Mouse (Mus musculus): ENCODE results near the gene Ptf1a. TPM values are rescaled to one million over a fixed set of nuclear protein-coding genes. Genes with fewer than 3 reads are reported as not detected.

Gene Ptf1a
- total and polyA plus RNA-seq, 2 experiments from 2014 or later, result 1.8 to 8.5 TPM

DNA sequence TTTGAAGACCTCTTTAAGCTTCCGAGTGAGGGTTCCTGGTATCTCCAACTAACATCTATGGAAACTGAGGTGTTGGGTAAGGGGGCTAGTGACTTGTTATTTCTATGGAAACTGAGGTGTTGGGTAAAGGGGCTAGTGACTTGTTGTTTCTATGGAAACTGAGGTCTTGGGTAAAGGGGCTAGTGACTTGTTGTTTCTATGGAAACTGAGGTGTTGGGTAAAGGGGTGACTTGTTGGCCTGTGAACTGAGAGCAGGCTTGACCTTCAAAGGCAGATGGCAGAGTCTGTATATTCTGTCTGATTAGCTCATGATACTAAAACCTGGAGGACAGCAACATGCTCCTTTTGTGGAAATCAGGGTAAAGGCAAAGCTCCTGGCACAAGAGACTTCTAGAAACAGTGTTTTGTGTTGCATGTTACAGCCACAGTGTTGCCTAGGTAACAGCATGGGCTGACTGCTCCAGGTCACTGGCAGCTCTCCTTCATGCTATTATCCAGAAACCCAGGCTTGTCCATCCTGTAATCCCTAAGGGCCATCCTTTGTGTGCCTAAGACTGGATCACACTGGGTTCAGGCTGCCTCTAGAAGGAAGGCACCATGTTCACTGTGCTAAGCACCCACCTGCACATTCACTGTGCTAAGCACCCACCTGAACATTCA, 25.6 kb upstream of the Ptf1a start:
- TF ChIP-seq CTCF (IDR thresholded peaks at IDR 0.05; ENCODE audit: low read depth), result no peak
- Histone ChIP-seq H3K4me2 (ENCODE audit: low read depth, low read length) (no peak overlapping the region), H3K27me3 (ENCODE audit: insufficient read depth, low read length) (peaks cover 5% of the 10 kb centered on the region; the same call in 1 of the 2 replicates), H3K4me3 (ENCODE audit: low read length) (no peak overlapping the region), H3K27ac (no peak overlapping the region), H3K36me3 (ENCODE audit: insufficient read depth, low read length) (no peaks in the 10 kb centered on the region), H3K4me1 (ENCODE audit: insufficient read depth, low read length) (no peaks in the 10 kb centered on the region), H3K9ac (replicated peaks; ENCODE audit: low read length) (no peak overlapping the region), H3K9me3 (ENCODE audit: low read length) (no peaks in the 10 kb centered on the region)
- DNase-seq (ENCODE audit: low spot score), result no peak
- 76% methylated on average over 1 of the region's 1 CpGs for WGBS
- ATAC-seq, result peak; percentile 48

DNA sequence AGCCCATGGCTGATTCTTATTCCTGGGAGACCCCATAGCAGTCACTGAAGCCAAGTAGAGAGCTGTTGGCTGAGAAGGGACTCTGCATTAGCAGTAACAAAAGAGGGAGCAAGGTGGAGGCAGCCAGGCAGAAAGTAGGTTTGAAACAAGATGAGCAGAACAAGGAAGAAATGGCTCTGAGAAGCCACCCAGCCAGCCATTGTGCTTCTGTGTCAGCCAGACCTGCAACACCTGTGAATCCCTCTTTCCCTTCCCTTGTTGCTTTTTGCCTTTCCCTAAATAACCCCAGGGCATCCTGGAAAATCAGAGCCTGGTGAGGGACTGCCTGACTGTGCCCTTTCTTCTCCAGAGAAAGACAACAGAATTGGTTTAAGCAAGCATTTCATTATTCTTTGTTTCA, 23.2 kb upstream of the Ptf1a start:
- DNase-seq (ENCODE audit: low spot score) (no peak), ATAC-seq (no peak)
- Histone ChIP-seq H3K27me3 (ENCODE audit: insufficient read depth, low read length) (peaks cover 5% of the 10 kb centered on the region; the same call in 1 of the 2 replicates), H3K36me3 (ENCODE audit: insufficient read depth, low read length) (no peaks in the 10 kb centered on the region), H3K9ac (replicated peaks; ENCODE audit: low read length) (no peak overlapping the region), H3K4me2 (ENCODE audit: low read depth, low read length) (no peak overlapping the region), H3K4me1 (ENCODE audit: insufficient read depth, low read length) (no peaks in the 10 kb centered on the region), H3K4me3 (ENCODE audit: low read length) (no peak overlapping the region), H3K9me3 (ENCODE audit: low read length) (no peaks in the 10 kb centered on the region), H3K27ac (no peak overlapping the region)
- no peak for TF ChIP-seq CTCF (IDR thresholded peaks at IDR 0.05; ENCODE audit: low read depth)

DNA sequence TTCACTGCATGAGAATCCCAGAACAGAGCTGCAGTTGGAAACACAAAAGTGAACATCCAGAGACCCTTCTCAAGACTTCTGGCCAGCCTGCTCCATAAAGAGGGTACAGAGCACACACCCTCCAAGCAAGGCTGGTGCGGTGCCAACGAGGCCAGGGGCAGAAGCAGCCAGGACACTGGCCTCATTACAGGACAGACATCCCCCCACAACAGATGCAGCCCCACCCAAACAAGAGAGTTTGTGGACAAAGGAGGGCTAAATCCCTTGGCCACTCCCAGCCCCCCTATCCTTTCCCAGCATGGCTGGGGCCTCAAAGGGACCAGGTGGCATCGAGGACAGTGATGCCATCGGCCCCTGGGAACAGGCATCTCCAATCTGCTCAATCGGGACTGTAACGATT, 22.4 kb upstream of the Ptf1a start:
- no peak overlapping the region for H3K9ac ChIP-seq (replicated peaks; ENCODE audit: low read length)
- H3K4me3 ChIP-seq (ENCODE audit: low read length), result no peak overlapping the region
- H3K9me3 ChIP-seq (ENCODE audit: low read length), result no peaks in the 10 kb centered on the region
- peaks cover 5% of the 10 kb centered on the region; the same call in 1 of the 2 replicates for H3K27me3 ChIP-seq (ENCODE audit: insufficient read depth, low read length)
- H3K4me2 ChIP-seq (ENCODE audit: low read depth, low read length), result no peak overlapping the region
- no peaks in the 10 kb centered on the region for H3K36me3 ChIP-seq (ENCODE audit: insufficient read depth, low read length)
- no peak overlapping the region for H3K27ac ChIP-seq
- no peaks in the 10 kb centered on the region for H3K4me1 ChIP-seq (ENCODE audit: insufficient read depth, low read length)
- ATAC-seq (peak; percentile 30; the same call in 1 of the 2 replicates), DNase-seq (ENCODE audit: low spot score) (no peak)
- 47% methylated on average over 6 of the region's 6 CpGs for WGBS
- no peak for TF ChIP-seq CTCF (IDR thresholded peaks at IDR 0.05; ENCODE audit: low read depth)

DNA sequence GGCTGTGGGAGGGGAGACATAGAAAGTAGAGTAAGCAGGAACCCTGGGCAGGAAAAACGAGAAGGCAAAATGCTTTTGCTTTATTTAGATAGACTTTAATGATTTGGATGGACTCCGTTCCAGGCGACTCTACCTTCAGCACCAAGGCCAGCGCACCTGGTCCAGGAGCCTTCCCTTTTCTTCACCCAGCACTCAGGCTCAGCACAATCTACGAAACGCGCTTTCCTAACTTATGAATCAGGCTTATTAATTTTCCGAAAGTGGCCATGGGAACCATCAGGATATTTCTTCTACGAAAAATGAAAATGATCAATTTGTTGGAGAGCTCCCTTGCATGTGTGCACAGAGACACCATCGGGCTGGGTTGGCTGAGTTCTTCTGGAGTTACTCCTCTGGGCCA, 16.4 kb upstream of the Ptf1a start:
- WGBS, result 6% methylated on average over 10 of the region's 10 CpGs

DNA sequence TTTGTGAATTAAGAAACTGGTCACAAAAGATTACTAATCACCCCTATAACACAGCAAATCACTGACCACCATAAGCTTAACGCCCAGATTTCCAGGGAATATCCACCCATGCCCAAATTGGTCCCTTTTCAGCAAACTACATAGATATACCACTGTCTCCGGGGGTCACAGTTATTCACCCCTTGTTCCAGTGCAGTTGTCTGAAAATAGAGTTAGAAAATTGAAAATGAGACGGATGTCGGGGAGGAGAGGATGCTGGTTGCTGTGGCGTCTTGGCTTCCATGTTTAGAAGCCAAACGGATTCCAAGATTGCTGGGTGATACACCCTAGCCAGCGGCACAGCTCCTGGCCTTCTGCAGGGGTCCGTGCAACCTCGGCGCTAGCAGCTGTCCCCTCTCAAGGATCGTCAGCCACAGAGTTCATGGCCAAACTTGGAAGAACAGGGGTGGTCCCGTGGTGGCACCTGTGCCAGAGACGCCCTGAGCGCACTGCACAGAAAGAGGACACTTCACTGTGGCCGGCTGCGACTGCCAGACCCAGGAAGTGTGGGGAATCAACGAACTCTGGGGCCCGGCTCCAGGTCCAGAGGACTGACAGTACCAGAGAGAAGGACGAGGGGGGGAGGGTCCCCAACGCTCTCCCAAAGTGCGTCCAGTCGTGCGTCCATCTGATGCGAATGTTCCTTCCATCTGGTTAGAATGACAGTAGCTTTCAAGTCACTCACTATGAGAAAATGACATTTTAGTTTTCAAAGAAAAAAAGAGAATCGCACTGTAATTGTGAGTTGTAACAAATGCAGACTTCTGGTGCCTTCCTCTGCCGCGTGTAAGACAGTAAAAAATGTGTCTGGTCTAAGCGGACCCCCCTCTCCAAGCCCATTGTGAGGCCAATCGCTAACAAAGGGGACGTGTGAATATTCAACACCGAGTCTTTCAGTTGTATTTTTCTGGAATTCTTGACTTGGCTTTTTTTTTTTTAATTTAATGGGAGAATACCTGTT, 15.5 kb upstream of the Ptf1a start:
- 3% methylated on average over 31 of the region's 31 CpGs for WGBS
- TF ChIP-seq CTCF (IDR thresholded peaks at IDR 0.05; ENCODE audit: low read depth), result no peak
- H3K36me3 ChIP-seq (ENCODE audit: insufficient read depth, low read length), result no peaks in the 10 kb centered on the region
- H3K4me3 ChIP-seq (ENCODE audit: low read length), result peak overlapping the region; percentile 32
- no peak overlapping the region for H3K9ac ChIP-seq (replicated peaks; ENCODE audit: low read length)
- H3K4me2 ChIP-seq (ENCODE audit: low read depth, low read length), result peak overlapping the region; percentile 54
- no peak overlapping the region for H3K27ac ChIP-seq
- DNase-seq (ENCODE audit: low spot score) (no peak), ATAC-seq (no peak)
- no peaks in the 10 kb centered on the region for H3K4me1 ChIP-seq (ENCODE audit: insufficient read depth, low read length)
- H3K9me3 ChIP-seq (ENCODE audit: low read length), result no peaks in the 10 kb centered on the region
- peaks cover 48% of the 10 kb centered on the region for H3K27me3 ChIP-seq (ENCODE audit: insufficient read depth, low read length)

More for the DNA sequence above, 16.4 kb upstream of the Ptf1a start:
- Histone ChIP-seq H3K4me1 (ENCODE audit: insufficient read depth, low read length) (no peaks in the 10 kb centered on the region), H3K4me2 (ENCODE audit: low read depth, low read length) (no peak overlapping the region), H3K4me3 (ENCODE audit: low read length) (no peak overlapping the region), H3K9ac (replicated peaks; ENCODE audit: low read length) (no peak overlapping the region), H3K36me3 (ENCODE audit: insufficient read depth, low read length) (no peaks in the 10 kb centered on the region), H3K27ac (no peak overlapping the region), H3K9me3 (ENCODE audit: low read length) (no peaks in the 10 kb centered on the region), H3K27me3 (ENCODE audit: insufficient read depth, low read length) (peaks cover 48% of the 10 kb centered on the region)
- TF ChIP-seq CTCF (IDR thresholded peaks at IDR 0.05; ENCODE audit: low read depth), result no peak
- ATAC-seq, result no peak
- no peak for DNase-seq (ENCODE audit: low spot score)

DNA sequence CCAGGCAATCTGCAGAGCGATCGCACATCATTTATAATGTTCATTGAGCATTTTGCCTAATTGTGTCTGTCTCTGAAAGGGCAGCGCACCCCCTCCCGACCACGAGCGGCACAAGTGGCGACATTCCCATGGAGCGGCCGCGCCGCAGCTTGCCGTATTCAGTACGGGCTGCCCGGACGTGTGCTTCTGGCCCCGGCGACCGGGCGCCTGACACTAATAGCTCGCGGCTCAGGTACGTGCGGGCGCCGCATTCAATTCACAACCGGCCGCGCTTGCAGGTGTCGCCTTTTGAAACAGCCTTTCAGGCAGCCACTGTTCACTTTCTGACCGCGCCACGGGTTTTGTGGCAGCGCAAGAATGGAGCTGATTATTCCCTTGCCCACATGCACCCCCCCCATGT, 14.7 kb upstream of the Ptf1a start:
- DNase-seq (ENCODE audit: low spot score) (peak; percentile 48), ATAC-seq (no peak)
- Histone ChIP-seq H3K9ac (replicated peaks; ENCODE audit: low read length) (no peak overlapping the region), H3K36me3 (ENCODE audit: insufficient read depth, low read length) (no peaks in the 10 kb centered on the region), H3K4me2 (ENCODE audit: low read depth, low read length) (peak overlapping the region; percentile 54), H3K4me1 (ENCODE audit: insufficient read depth, low read length) (no peaks in the 10 kb centered on the region), H3K9me3 (ENCODE audit: low read length) (no peaks in the 10 kb centered on the region), H3K27ac (no peak overlapping the region), H3K4me3 (ENCODE audit: low read length) (peak overlapping the region; percentile 32), H3K27me3 (ENCODE audit: insufficient read depth, low read length) (peaks cover 55% of the 10 kb centered on the region)
- TF ChIP-seq CTCF (IDR thresholded peaks at IDR 0.05; ENCODE audit: low read depth), result no peak; the same call in 1 of the 2 replicates
- under 1% methylated on average over 33 of the region's 33 CpGs for WGBS
